Mouse (Mus musculus) kidney, postnatal 36 days (tissue): ENCODE measurements around the gene Tspan4.
"Not testable (repeated sequence)": the region's sequence is repeated elsewhere in the genome, so short reads cannot be mapped to it uniquely, and the experiment has no call there.

Source experiments
- DNase-seq, 2 experiments: peaks; one replicate each; pipeline ENCODE4 v3.0.0; 2021 to 2022; ENCODE audit warnings: mixed read lengths in 2 of 2

The Tspan4 gene

DNA sequence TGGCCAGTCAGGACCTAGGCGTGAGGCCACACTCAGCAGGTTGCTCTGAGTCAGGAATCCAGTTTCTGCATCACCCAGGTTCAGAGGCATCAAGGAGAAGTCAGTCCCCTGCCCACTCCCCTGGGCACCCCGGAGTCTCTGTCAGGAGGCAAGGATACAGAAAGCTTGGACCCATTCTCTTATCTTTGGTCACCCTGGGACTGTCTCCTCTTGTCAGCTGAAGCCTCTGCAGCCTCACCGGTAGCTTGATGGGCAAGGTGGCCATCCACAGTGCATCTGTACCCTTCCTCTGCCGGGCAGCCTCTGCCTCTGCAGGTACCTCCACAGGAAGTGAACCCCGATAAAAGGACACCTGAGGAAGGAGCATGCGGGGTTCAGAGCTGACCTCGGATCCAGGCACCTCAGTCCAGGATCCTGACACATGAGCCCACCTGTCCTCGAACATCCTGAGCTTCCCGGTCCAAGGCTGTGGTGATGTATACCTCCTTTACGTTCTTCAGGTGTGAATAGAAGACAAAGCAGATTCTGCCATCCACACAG is 35.8 kb upstream of the Tspan4 start:
- DNase-seq: no peak

DNA sequence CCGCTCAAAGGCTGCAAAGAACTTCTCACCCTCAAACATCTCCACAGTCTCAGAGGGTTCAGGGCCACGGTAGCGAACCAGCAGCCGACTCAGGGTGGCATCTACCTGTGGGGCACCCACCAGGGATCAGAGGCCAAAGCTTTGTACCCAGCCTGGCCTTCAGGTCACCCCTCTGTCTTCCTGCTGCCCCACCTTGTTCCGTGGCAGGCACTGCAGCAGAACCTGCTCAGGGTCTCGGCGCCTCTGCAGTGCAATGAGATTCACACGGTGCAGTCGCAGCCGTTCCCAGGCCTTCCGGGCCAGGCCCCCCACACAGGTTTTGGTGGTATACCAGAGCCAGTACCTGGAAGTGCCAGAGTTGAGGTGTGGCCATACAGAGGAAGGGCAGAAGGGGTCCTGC is 35.2 kb upstream of the Tspan4 start:
- DNase-seq: no peak

DNA sequence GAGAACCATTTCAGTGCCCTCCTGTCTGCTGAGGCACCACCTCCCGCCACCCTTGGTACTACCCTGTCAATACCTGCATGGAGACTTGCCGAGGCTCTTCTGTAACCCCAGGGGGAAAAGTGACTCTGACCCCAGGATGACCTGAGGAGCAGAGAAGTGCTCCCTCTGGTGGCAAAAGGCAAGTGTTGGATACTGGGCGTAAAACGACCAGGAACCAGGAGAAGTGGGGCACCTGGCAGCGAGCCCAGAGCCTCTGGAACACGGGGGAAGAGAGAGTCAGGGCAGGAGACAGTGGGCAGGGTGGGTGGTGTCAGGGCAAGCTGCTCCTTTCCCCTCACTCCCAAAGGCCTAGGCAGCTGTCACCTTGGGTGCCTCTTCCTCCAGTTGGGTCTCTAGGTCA is 34.4 kb upstream of the Tspan4 start:
- peak; percentile 78 to 88 for DNase-seq

DNA sequence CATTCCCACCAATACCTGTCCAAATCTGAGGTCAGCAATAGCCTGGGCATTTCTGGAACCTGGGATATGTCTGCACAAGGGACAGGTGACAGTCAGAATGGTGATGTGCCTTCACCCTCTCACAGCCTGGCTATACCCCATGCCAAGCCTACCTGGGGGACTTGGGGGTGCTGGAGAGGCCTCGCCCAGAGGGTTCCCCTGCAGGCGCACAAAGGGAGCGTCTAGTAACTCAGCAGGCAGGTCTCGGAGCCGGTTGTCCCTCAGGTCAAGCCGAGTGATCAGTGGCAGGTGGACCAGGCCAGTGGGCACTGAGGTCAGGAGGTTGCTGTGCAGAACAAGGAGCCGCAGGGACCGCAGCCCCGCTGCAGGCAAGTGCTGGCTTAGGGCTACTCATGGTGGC is 33.6 kb upstream of the Tspan4 start:
- no peak for DNase-seq

DNA sequence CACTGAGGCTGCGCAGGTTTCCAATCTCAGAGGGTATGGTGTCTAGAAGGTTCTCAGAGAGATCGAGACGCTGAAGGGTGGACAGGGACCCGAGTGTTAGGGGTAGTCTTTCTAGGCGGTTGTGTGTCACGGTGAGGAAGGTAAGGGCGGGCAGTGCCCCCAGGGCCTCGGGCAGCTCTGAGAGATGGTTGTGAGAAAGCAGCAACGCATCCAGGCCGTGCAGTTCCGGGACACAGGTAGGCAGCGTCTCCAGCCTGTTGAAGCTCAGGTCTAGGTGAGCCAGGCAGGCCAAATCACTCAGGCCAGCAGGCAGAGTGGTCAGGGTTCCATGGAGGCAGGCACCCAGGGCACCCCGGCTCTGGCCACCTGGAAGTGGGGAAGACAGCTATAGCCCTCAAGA is 32.8 kb upstream of the Tspan4 start:
- no peak for DNase-seq

DNA sequence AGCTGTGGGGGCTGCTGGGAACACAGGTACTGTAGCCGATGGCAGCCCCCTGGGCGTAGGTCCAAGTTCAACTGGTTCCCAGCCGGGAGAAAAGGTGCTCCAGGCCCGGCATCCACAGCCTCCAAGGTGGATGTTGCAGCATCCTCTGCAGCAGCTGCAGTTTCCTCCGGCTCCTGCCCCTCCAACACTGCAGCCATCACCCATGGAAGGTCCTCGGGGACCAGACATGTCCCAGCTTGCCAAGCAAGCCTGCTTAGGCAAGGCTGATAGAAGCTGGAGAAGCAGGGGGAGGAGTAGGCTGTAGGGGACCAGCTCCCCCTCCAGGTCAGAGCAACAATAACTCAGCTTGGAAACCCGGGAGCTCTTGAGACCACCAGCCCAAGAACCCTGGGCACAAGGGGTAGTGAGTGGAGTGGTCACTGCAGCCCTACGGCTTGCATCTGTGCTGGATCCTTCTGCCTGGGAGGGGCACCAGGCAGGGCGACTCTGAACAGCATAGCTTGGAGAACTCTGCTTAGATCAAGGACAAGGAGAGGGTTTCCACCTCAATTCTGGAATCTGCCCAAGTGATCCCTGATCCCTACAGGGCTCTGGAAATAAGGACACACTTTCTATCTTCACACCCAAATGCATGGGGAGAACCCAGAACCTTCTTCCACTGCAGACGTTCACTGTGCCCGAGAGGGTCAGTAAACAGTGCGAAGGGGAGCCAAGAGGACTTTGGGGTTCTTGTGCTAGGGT is 31.8 kb upstream of the Tspan4 start:
- DNase-seq: peak in 1 of 2 experiments; percentile 42

DNA sequence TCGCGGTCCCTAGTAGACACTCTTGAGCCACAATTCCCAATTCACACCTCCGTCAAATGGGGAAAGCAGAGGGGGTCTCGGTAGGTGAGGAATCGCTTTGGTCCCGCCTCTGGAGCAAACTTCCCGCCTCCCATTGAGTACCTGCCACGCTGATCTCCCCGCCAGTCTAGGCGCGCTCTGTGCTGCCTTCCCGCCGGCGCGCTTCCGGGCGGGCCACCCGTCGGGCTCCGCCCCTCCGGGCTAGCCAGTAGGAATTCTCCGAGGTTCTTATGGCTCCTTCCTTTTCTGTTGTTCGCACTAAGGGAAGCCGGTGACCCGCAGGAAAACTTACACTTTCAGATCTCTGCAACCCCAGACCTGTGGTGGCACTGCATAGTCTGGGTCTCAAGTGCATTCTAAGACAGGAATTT is 31.2 kb upstream of the Tspan4 start, which contains the start of gene Pidd1:
Gene Pidd1, minus strand, starts transcription at position 198 of the 410 bp plus-strand sequence.
- peak; percentile 77 to 85 for DNase-seq

DNA sequence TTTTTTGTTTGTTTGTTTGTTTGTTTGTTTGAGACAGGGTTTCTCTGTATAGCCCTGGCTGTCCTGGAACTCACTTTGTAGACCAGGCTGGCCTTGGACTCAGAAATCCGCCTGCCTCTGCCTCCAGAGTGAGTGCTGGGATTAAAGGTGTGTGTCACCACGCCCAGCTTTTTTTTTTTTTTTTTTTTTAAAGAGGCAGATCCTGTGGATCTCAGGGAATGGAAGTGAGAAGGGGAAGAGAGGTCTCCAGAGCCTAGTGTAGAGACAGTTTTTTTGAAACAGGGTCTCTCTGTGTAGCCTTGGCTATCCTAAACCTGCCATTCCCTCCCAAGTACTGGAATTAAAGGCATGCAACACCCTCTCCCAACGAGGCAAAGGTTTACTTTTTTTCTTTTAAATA is 28.7 kb upstream of the Tspan4 start:
- DNase-seq: not testable (repeated sequence)

DNA sequence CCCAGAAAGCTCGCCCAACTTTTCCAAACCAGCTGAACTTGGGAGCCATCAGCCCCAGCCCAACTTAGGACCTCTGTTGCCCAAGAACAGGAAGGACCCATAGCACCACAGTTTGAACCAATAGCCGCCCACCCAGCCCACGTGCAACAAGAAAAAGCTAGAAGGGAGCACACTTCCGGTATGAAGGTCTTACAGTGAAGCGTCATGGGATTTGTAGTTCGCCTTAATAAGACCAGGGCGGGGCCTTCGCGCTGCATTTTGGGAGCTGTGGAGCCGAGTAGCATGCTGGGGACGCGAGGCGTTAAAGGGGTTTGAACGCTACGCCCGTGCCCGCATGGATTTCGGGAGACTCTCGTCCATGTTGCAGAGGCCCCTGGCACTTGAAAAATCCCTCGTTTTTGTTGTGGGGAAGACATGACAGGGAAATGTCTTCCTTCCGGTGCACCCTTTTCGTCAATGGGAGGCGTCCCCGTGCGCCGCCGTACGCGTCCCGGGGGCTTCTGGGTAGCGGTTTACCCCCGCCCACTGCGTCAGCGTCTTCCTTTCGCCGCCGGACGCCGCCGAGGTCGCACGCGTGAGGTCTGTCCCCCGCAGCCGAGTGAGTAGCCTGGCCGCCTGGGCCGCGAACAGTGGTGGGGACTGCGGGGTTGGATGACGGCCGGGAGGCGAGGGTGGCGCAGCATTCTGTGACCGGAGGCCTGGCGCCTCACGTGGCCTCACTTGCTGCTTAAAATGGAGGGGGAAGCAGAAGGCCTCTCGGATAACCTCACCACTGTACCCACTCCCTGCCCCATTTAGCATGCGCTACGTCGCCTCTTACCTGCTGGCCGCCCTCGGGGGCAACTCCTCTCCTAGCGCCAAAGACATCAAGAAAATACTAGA is 27.7 kb upstream of the Tspan4 start, which contains the start of gene Rplp2:
Gene Rplp2, plus strand, starts transcription at position 261 of the 882 bp plus-strand sequence.
- peak; percentile 95 to 96 for DNase-seq

DNA sequence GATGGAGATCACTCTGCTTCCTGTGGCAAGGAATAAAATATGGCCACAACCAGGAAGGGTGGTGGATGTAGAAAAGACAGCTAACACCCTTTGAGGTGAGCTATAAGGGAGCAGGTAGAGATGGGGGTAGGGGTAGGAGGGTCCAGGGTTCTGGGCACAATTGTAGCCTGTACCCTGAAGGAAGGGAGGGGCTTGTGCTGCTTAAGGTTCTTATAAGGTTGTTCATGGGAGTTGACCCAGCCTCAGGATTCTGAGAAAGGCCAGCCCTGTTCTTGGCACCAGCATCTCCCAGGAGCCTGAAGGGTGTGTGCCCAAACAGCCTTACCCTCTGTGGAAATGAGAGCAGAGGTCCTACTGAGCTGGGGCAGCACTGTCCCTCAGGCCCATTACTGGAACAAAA is 23.1 kb upstream of the Tspan4 start:
- no peak for DNase-seq

DNA sequence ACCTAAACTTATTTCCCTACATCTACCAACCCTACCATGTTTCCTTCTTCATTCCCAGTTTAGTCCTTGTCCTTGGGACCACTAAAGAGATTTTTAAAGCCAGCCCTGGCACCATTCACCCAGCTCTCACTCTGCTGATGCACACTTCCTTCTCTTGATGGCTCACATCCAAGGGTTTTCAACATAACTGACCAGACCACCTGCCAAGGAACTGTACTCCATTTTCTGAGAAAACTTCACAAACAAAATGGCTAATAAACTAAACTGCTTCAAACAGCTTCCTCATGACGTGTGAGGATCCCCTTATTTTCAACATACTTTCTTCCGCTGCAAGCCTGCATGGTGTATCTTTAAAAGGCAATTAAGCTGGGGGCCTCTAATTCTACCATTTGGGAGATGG is 21.4 kb upstream of the Tspan4 start:
- DNase-seq: no peak

DNA sequence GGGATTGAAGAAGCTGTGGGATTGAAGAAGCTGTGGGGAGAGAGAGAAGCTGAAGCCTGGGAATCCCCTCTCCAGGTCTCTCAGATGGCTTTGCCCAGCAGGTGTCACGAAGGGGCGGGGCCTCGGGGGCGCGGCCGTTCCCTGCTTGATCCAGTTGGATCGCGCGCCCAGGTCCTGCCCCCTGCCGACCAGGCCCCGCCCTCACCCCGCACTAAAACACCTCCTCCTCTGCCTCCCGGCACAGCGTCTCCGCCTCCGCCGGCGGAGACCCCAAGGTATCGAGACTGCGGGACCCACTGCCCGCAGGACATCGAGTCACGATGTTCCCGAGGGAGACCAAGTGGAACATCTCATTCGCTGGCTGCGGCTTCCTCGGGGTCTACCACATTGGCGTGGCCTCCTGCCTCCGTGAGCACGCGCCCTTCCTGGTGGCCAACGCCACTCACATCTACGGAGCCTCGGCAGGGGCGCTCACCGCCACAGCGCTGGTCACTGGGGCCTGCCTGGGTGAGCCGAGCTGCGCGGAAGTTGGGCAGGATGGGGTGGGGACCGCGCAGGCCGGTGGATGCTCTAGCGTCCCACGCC is 20.0 kb upstream of the Tspan4 start, which contains the start of gene Pnpla2:
Gene Pnpla2, plus strand, starts transcription at position 232 of the 585 bp plus-strand sequence.
- DNase-seq: peak; percentile 98 to 100

DNA sequence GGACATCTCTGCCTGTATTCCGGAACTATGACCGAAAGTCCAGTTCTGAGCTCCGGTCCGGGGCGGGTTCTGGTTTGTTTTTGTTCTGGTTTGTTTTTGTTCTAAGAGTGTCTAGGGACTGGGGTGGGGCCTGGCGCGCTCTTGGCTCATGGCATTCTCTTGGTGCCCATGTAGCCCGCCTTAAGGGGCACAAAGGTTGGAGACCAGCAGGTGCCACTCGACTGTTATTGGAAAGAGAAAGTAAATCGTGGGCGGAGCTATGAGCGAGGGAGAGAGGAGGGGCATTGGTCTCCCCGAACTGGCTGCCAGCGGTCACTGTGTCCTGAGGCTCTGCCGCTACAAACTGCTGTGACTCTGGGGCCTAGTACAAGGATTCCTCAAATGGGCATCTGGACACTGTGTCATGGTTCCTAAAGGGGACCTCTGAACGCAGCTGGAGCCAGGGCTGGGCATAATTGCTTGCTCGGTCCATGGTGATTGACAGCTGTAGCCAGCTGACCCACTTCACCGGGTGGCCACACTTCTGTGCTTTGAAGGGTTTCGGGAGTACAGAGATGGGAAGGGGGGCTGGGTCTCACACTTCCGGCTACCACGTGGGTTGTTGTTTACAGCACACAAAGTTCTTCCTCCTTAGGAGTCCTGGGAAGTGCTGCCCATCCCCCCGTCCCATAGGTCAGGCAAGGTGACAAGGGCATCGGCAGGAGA is 19.3 kb upstream of the Tspan4 start:
- DNase-seq: peak; percentile 89 to 93

DNA sequence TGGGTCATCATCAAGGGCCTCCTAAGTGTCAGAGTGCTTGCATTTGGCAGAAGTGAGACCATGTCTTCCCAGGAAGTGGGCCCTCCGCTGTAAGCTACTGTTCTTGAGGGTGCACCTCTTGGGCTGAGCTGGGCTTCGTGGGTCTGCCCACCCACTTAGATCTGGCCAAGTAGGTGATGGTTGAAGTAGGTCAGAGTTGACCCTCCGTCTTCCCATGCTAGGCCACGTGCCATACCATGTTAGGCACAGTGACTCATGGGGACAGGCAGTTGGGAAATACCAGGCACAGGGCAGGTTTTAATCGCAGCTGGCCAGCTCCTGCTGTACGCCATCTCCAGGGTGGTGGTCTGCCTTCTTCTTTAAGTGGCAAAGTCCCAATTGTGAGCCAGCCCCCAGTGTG is 18.3 kb upstream of the Tspan4 start:
- no peak for DNase-seq

DNA sequence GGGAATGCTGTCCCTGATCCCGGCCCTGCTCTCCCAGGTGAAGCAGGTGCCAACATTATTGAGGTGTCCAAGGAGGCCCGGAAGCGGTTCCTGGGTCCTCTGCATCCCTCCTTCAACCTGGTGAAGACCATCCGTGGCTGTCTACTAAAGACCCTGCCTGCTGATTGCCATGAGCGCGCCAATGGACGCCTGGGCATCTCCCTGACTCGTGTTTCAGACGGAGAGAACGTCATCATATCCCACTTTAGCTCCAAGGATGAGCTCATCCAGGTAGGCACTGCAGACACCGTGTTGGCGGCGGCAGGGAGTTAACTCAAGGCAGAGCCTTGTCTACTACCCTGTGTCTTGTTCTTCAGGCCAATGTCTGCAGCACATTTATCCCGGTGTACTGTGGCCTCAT is 17.8 kb upstream of the Tspan4 start:
- no peak for DNase-seq

DNA sequence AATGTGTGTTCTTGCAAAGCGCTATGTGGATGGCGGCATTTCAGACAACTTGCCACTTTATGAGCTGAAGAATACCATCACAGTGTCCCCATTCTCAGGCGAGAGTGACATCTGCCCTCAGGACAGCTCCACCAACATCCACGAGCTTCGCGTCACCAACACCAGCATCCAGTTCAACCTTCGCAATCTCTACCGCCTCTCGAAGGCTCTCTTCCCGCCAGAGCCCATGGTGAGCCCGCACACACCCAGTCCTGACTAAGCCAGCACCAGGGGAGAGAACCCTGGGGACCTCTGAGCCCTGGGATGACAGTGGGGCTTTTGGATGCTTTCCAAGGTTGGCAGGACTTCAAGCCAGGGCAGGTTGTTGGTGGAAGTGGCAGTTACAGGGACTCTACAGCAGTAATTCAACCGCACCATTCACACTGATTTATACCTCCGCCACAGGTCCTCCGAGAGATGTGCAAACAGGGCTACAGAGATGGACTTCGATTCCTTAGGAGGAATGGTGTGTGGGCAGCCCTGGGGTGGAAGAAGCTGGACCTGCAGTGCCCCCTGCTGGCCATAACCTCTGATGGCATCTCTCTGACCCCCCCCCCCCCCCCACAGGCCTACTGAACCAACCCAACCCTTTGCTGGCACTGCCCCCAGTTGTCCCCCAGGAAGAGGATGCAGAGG is 16.9 kb upstream of the Tspan4 start:
- peak; percentile 70 to 86 for DNase-seq

DNA sequence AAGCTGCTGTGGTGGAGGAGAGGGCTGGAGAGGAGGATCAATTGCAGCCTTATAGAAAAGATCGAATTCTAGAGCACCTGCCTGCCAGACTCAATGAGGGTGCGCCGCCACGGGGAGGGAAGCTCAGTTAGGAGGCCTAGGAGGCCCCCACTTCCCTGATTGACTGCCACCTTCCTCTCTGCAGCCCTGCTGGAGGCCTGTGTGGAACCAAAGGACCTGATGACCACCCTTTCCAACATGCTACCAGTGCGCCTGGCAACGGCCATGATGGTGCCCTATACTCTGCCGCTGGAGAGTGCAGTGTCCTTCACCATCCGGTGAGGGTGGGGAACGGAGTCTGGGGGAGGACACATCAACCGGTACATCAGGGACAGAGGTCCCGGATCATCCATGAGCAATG is 16.4 kb upstream of the Tspan4 start:
- DNase-seq: no peak

DNA sequence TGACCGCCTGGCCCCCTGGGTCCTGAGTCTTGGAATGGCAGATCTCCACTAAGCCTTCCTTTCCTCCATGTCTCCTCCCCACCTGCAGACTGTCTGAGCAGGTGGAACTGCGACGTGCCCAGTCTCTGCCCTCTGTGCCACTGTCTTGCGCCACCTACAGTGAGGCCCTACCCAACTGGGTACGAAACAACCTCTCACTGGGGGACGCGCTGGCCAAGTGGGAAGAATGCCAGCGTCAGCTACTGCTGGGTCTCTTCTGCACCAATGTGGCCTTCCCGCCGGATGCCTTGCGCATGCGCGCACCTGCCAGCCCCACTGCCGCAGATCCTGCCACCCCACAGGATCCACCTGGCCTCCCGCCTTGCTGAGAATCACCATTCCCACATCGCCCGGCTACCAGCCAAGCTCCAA is 15.7 kb upstream of the Tspan4 start:
- no peak for DNase-seq

DNA sequence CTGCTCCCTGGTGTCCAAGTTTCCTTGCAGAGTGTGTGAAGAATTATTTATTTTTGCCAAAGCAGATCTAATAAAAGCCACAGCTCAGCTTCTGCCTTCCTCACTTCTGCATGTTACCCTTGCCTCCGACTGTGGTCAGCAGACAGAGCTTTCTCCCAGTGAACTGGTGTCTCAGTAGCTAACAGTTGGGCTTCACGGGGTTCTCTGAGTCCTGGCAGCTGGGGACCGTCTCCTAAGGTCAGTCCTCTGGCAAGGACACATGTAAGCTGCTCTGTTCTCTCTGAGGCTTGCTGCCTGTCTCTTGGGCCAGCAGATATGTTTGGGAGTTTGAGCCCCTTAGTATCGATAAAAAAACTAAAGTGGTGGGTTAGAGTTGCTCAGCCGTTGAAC is 15.0 kb upstream of the Tspan4 start:
- DNase-seq: no peak

DNA sequence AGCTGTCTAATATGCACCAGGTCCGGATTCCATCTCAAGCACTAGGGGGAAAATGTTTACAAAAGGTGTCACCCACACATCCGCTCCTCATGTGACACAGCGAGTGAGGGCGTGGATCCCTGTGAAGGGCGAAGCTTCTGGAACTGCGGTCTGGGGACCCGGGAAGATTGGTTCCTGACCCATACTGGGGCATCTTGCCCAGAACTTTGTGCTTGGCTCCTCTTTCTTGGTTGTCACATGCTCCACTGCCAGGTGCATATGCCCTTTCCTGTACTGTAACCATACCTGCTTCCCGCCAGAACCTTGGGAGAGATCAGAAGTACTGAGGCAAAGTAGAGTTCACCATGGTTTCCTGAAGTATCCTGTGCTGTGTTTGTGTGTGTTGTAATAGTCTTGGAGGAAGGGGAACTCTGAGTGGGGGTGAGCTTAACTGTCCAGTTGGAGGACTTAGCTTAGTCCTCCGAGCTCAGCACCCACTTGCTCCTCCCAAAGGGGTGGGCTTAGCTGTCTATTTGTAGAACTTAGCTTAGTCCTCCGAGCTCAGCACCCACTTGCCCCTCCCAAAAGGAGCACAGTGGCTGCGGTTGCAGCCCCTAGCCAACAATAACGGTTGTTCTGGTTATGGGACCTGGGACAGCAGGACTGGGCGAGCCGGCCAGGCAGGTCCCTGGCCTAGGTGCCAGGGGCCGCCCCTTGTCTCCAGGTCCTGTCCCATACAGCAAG is 14.5 kb upstream of the Tspan4 start, which contains the start of gene Cracr2b:
Gene Cracr2b, plus strand, starts transcription at position 704 of the 723 bp plus-strand sequence.
- DNase-seq: no peak
